Mouse (Mus musculus): ENCODE results near the gene Dnaja1.

Gene Dnaja1

DNA sequence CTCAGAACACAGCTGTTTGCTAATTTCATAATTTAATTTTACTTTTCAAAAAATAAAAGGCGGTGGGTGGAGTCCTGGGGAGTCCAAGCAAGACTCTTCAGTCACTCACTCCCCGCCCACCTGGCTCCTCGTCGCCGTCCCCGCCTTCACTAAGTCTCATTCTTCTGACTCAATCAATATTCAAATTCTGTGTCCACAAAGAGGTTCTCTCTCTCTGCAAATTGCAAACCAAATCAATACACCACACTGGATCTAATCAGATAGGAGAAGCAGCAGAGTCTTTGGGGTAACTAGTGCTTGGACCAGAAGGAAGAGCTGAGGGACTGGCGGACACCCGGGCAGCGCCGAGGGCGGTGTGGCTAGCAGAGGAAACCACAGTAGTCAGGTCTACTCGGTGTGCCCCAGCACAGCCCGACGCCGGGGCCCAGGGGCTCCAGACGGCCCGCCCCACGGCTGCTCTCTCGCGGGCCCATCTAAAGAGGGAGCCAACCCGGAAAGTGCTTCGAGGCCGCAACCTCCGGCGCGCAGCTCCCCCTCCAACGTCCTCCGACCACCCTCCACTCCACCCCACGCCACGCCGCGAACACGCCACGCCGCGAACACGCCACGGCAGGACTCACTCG is 35.3 kb downstream of the Dnaja1 start:
- DNase-seq (ENCODE audit: low spot score), result no peak

DNA sequence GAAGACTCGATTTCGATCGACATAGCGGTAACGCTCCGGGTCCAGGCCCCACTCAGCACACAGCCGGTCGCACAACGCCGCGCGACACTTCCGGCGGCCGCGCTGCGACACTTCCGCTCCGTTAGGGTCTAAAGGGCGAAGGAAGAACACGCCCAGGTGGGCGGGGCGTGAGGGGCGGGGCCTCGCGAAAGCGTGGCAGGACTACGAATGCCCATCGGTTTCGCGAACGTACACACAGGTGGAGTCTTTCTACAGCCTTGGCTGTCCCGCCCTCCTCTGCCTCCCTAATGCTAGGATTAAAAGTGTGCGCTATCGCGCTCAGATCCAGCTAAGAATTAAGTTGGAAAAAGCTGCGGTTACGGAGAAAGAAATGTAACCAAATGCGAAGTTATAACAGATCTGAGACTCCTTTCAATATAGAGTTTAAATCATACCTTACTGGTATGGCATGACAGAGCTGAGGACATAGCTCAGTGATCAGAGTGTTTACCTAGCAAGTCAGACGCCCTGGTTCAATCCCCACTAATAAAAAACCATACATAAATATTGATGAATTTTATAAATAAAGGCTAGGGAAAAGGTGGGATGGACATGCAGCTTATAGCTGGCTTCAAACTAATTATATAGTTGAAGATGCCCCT is 36.0 kb downstream of the Dnaja1 start, which contains the start of gene Smu1:
Gene Smu1, minus strand, starts transcription at position 144 of the 641 bp plus-strand sequence.
- peak; percentile 97 for DNase-seq (ENCODE audit: low spot score)

DNA sequence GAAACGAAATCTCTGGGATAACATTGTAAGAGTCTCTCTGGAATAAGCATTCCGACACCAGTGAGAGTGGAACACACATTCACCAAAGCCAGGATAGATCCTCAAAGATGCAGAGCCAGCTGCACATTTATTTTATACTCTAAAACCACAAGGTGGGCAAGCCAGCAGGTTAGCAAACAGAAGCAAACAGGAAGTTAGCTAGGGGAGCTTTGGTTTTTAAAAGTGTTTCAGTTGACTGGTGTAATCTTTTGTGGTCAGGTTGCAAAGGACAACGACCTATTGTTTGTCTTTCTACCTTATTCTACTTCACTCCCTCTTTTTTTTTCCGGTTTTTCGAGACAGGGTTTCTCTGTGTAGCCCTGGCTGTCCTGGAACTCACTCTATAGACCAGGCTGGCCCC is 37.9 kb downstream of the Dnaja1 start:
- no peak for DNase-seq (ENCODE audit: low spot score)

DNA sequence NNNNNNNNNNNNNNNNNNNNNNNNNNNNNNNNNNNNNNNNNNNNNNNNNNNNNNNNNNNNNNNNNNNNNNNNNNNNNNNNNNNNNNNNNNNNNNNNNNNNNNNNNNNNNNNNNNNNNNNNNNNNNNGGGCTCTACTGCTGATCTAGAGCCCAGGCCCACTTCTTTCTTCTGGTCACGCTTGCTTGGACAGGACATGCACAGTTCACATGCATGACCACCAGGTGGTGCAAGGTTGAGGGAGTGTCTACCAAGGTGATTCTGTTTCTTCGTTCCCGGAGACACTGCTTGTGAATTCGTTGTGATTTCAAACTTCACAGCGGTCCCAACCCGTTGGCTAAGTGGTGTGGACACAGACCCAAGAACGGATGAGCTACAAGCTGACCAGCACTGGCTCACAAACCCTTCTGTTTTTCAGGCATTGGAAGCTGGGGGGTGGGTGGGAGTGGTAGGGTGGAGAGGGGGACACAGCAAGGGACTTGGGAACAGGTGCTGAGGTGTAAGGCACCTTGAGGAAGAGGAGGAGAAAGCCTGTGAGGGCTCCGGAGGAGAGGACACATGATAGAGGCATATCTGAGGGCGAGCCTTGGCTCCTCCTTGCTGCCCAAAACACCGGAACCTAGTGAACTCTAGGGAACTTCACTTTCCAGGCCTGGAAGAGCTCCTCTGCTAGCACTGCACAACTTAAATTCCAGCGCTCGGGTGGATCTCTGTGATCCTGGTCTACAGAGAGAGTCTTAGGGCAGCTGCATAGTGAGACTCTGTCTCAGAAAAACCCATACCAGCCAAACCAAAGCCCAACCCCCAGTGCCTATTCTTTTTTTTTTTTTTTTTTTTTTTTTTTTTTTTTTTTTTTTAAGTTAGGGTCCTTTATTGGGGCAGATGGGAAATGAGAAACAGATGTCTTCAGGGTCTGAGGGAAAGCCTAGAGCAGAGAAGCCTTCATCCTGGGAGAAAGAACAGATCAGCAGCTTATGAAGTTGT is 52.6 kb downstream of the Dnaja1 start:
- peak; percentile 55 for DNase-seq (ENCODE audit: low spot score)

DNA sequence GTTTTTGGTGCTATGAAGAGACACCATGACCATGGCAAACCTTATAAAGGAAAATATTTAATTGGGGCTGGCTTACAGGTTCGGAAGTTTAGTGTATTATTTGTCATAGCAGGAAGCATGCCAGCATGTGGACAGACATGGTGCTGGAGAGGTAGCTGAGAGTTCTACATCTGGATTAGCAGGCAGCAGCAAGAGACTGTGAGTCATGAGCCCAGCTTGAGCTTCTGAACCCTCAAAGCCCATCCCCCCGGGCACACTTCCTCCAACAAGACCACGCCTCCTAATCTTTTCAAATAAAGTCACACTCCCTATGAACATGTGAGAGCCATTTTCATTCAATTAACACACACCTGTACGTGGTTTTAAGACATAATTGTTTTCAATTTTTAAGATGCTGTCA is 54.5 kb downstream of the Dnaja1 start:
- DNase-seq (ENCODE audit: low spot score), result no peak

DNA sequence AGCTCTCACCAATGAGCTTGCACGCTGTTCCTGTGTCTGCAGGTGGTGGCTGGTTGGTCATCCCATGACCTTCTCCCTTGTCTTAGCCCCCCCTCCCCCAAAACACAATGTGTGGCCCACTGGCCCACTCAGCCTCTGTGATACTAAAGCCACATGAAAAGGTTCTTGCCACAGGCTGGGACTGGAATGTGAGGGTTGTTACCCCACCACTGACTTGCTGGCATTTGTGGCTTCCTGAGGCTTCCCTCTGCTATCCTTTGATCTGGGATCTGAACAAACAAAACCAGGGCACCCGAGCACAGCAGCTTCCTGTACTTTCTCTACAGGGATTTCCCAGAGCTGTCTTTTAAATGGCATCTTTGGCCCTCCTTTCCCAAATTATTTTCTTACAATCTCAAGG is 55.2 kb downstream of the Dnaja1 start:
- DNase-seq (ENCODE audit: low spot score), result no peak

DNA sequence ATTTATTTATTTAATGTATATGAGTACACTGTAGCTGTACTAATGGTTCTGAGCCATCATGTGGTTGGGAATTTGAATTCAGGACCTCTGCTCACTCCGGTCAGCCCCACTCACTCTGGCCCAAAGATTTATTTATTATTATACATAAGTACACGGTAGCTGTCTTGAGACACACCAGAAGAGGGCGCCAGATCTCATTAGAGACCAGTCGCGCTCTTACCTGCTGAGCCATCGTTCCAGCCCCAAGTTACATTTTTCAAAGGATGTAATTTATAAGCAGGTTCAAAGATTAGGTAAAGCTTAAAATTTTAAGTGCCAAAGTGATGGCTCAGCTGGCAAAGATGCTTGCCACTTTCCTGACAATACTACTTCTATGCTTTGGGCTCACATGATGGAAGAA is 56.7 kb downstream of the Dnaja1 start:
- peak; percentile 16 for DNase-seq (ENCODE audit: low spot score)

DNA sequence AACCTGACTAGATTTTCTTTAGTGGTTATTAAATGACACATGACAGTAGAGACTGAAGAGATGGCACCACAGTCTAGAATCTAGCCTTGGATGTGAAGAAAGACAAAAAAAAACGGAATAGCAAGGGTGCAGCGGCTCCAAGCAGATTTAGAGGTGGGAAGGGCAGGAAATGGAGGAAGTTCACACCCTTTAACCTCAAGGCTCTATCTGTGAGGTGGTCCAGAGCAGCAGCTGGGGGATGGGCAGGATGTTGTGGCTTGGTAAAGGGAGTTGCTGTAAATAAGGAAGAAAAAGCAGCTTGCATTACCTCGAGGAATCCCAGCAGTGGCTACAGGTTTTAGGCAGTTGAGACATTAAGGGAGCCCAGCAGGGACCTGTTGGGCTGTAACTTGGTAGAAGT is 59.2 kb downstream of the Dnaja1 start:
- DNase-seq (ENCODE audit: low spot score), result no peak

DNA sequence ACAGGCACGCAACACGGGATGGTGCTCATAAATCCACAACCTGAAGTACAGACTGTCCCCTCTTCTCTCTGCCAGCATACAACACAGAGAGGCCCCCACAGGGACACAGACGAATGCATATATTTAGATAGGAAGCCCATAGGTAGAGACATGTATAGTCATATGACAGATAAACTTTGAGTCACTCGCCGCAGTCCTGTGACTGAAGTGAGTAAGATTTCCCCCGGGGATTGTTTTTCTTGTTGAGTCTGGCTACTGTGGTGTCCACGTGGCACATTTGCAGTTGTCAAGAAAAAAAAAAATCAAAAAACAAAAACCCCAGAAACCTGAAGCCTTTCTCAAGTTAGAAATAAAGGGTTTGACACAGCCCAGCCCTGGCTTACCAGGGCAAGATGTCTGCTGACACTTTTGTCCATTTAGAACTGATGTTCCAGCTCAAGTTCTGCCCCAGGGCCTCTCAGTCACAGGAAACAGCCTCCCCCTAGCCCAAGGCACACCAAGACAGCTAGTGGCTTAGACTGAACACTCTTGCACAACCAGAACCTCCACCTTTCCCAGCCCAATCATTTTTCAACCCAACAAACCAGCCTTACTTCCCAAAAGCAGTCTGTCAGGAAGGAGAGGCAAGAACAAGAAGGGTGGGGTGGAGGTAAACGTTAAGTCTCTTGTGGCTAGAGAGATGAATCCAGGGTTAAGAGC is 60.0 kb downstream of the Dnaja1 start:
- DNase-seq (ENCODE audit: low spot score), result no peak

DNA sequence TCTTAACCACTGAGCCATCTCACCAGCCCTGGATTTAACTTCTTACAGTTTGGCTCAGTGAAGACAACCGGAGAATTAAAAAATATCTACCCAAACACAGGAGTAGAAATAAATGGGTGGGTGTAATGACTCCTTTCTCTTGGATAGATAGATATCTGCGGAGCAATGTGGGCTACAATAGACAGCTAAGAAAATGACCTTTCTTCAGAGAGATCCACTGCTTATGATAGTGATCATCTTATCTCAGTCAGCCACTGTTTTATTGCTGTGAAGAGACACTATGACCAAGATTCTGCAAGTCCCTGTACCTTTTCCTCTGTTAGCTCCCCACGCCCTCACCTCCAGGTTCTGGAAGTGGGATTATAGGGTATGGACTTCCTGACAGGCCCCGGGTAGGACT is 61.1 kb downstream of the Dnaja1 start:
- DNase-seq (ENCODE audit: low spot score), result no peak

DNA sequence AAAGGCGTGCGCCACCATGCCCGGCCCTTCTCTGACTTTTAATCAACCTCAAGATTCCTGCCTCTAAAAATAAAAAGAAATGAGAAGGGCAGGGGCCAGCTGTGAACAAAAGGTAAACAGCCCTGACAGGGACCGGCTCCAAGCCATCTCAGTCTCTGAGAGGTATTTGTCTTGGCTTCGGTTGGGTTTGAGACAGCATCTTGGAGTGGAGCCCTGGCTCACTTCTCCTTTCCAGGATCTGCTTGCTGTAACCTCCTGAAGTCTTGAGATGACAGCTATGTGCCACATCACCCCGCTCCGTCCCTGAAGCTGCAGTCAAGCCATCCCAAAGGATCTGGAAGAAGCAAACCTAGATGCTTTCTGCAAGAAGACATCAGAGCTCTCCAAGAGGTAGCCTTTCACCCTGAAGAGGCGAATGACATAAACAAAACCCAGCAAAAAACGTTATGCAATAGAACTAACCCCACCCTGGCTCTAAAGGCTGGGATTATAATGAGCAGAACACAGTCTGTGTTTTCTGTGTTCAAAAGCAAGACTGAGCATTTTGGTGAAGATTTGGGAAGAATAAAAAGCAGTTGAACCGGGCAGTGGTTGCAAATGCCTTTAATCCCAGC is 62.7 kb downstream of the Dnaja1 start:
- no peak for DNase-seq (ENCODE audit: low spot score)

DNA sequence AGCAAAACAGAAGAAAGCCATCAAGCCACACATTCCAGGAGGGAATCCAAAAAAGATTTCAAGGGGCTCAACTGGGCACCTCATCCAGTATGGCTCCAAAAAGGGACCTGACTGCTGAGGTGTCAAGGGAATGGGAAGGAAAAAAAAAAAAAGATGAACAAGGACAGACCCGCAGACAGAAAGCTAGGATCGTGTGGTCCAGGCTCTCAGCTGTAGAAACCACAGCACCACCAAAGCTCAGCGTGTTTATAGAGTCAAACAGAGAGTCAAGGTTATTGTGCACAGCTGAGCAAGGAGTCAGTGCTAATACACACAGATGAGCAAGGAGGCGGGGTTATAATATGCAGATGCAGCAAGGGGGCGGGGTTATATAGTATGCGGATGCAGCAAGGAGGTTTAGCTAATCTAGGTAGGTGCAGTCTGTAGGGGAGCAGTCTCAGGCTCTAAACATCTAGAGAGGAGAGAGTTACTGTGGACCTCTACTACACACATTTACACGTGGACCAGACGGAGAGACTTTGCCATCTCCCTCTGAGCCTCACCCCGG is 63.7 kb downstream of the Dnaja1 start:
- DNase-seq (ENCODE audit: low spot score), result no peak

DNA sequence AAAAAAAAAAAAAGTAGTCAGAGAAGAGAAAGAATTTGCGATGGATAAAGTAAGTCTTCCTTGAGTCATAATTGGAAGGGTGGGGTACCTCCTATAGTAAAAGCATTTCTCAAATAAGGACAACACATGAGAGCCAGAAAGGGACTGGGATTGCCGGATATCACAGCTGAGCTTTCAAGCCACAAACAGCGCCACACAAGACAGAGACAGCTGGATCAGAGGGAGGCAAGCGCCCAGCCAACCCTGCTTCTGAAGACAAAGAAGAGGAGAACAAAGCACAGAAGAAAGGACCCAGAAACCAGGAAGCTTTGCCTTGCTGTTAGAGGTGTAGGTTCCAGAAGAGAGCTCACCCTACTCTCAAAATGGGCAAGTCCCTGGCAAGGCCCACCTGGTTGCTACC is 64.6 kb downstream of the Dnaja1 start:
- DNase-seq (ENCODE audit: low spot score), result no peak
